Mouse (Mus musculus) C2C12 (cell line): ENCODE data around the gene Cdh1. TPM values are rescaled to one million over a fixed set of nuclear protein-coding genes. Genes with fewer than 3 reads are reported as not detected.
"Not testable (repeated sequence)": the region's sequence is repeated elsewhere in the genome, so short reads cannot be mapped to it uniquely, and the experiment has no call there.

Experiments
- H3K27me3 ChIP-seq: one replicate; pipeline ENCODE4 v1.6.1; 2011; ENCODE audit not compliant: control insufficient read depth, insufficient read depth, insufficient read length
- H3K36me3 ChIP-seq: one replicate; pipeline ENCODE4 v1.6.1; 2011; ENCODE audit not compliant: control insufficient read depth, insufficient read depth
- H3K4me3 ChIP-seq: one replicate; pipeline ENCODE4 v1.5.1; 2011; ENCODE audit warnings: mild to moderate bottlenecking, control low read depth; ENCODE audit not compliant: poor library complexity, insufficient read depth, severe bottlenecking
- H3K79me2 ChIP-seq: one replicate; pipeline ENCODE4 v1.6.1; 2011; ENCODE audit not compliant: control insufficient read depth, insufficient read depth
- H3K79me3 ChIP-seq: one replicate; pipeline ENCODE4 v1.6.1; 2011; ENCODE audit warnings: low read depth, control low read depth
- H3ac ChIP-seq: one replicate; pipeline ENCODE3; 2011; ENCODE audit warnings: low read depth; ENCODE audit not compliant: control insufficient read depth, insufficient read length
- CEBPB ChIP-seq: IDR thresholded peaks from one replicate; pipeline ENCODE4 v1.6.1; 2011; ENCODE audit warnings: low read depth, mild to moderate bottlenecking, control low read depth, moderate library complexity
- CTCF ChIP-seq: IDR thresholded peaks from one replicate; pipeline ENCODE4 v1.5.1; 2011; ENCODE audit not compliant: control insufficient read depth, insufficient read depth, insufficient read length
- FOSL1 ChIP-seq: IDR thresholded peaks from one replicate; pipeline ENCODE4 v1.8.0; 2011; ENCODE audit warnings: mild to moderate bottlenecking, low read length; ENCODE audit not compliant: poor library complexity, insufficient read depth, severe bottlenecking
- MAX ChIP-seq: IDR thresholded peaks from one replicate; pipeline ENCODE4 v1.6.1; 2011; ENCODE audit warnings: mild to moderate bottlenecking, control low read depth
- MYOD1 ChIP-seq: IDR thresholded peaks from one replicate; pipeline ENCODE4 v1.6.1; 2011; ENCODE audit warnings: low read depth; ENCODE audit not compliant: control insufficient read depth, insufficient read length
- MYOG ChIP-seq: IDR thresholded peaks from one replicate; pipeline ENCODE4 v1.6.1; 2011; ENCODE audit not compliant: control insufficient read depth, insufficient read length; ENCODE audit errors: extremely low read depth
- USF1 ChIP-seq: IDR thresholded peaks from one replicate; pipeline ENCODE4 v1.6.1; 2011; ENCODE audit warnings: low read depth, mild to moderate bottlenecking, control low read depth, moderate library complexity
- polyA plus RNA-seq: library from polyadenylated mRNA; unstranded; fragments of >200 nt; fragmentation: generic; extraction: Trizol; gene quantifications from one replicate; pipeline ENCODE4 v1.2.1, GENCODE M21; 2012; ENCODE audit warnings: missing spikeins

Cdh1 gene
- polyA plus RNA-seq, 1 experiment: 0.01 TPM

GRCm38 (mm10) chr8:106588443-106589431, 14.4 kb upstream of the Cdh1 start:
- TF ChIP-seq FOSL1 (no peak), MYOD1 (no peak), CEBPB (no peak), MYOG (no peak), MAX (no peak), CTCF (no peak), USF1 (no peak)
- no peaks in the 10 kb centered on the region for H3K79me3 ChIP-seq
- no peaks in the 10 kb centered on the region for H3K79me2 ChIP-seq
- H3K36me3 ChIP-seq: no peaks in the 10 kb centered on the region
- no peak overlapping the region for H3K4me3 ChIP-seq
- no peak overlapping the region for H3ac ChIP-seq
- H3K27me3 ChIP-seq: no peaks in the 10 kb centered on the region

- Histone ChIP-seq H3K79me3 (no peaks in the 10 kb centered on the region), H3ac (no peak overlapping the region), H3K27me3 (no peaks in the 10 kb centered on the region), H3K79me2 (no peaks in the 10 kb centered on the region), H3K36me3 (no peaks in the 10 kb centered on the region), H3K4me3 (no peak overlapping the region)
- TF ChIP-seq FOSL1 (no peak), CEBPB (no peak), USF1 (no peak), MYOD1 (no peak), MAX (no peak), MYOG (no peak), CTCF (no peak)
Observed at GRCm38 (mm10) chr8:106592458-106592857, 10.7 kb upstream of the Cdh1 start.

- H3K4me3 ChIP-seq, H3ac ChIP-seq, H3K79me3 ChIP-seq, H3K79me2 ChIP-seq, H3K27me3 ChIP-seq, H3K36me3 ChIP-seq: not testable (repeated sequence)
Observed at GRCm38 (mm10) chr8:106595623-106596022, 7.5 kb upstream of the Cdh1 start.

GRCm38 (mm10) chr8:106597067-106597466, 6.1 kb upstream of the Cdh1 start:
- Histone ChIP-seq H3K27me3 (no peaks in the 10 kb centered on the region), H3K4me3 (no peak overlapping the region), H3K79me3 (no peaks in the 10 kb centered on the region), H3K79me2 (no peaks in the 10 kb centered on the region), H3K36me3 (no peaks in the 10 kb centered on the region), H3ac (no peak overlapping the region)
- TF ChIP-seq USF1 (no peak), CEBPB (no peak), MYOG (no peak), MAX (no peak), CTCF (no peak), FOSL1 (no peak), MYOD1 (no peak)

- no peak for TF ChIP-seq MAX
- TF ChIP-seq CTCF: no peak
- no peak for TF ChIP-seq USF1
- no peak for TF ChIP-seq MYOG
- TF ChIP-seq FOSL1: no peak
- TF ChIP-seq CEBPB: no peak
- TF ChIP-seq MYOD1: no peak
- H3K27me3 ChIP-seq: no peaks in the 10 kb centered on the region
- H3ac ChIP-seq: no peak overlapping the region
- H3K79me2 ChIP-seq: no peaks in the 10 kb centered on the region
- H3K4me3 ChIP-seq: no peak overlapping the region
- H3K79me3 ChIP-seq: no peaks in the 10 kb centered on the region
- H3K36me3 ChIP-seq: no peaks in the 10 kb centered on the region
Observed at GRCm38 (mm10) chr8:106599265-106599979, 3.7 kb upstream of the Cdh1 start.

- Histone ChIP-seq H3K79me2 (no peaks in the 10 kb centered on the region), H3K27me3 (no peaks in the 10 kb centered on the region), H3ac (no peak overlapping the region), H3K36me3 (no peaks in the 10 kb centered on the region), H3K4me3 (no peak overlapping the region), H3K79me3 (no peaks in the 10 kb centered on the region)
- TF ChIP-seq FOSL1 (no peak), USF1 (no peak), MYOG (no peak), MAX (no peak), MYOD1 (no peak), CTCF (no peak), CEBPB (no peak)
Observed at GRCm38 (mm10) chr8:106603933-106604332, 782 bp downstream of the Cdh1 start.
